Mouse (Mus musculus) bone marrow, adult 2 months (tissue): ENCODE data around the gene Wfdc6b. TPM values are rescaled to one million over a fixed set of nuclear protein-coding genes. Genes with fewer than 3 reads are reported as not detected.

Experiments
- H3K27ac ChIP-seq: fragments of 200-500 bp; 2 replicates; pipeline ENCODE4 v1.5.1; 2012; ENCODE audit warnings: low read depth, mild to moderate bottlenecking, control low read depth, inconsistent platforms, low read length; ENCODE audit not compliant: control insufficient read depth, poor library complexity, insufficient read depth
- H3K4me1 ChIP-seq: fragments of 200-500 bp; 2 replicates; pipeline ENCODE4 v1.6.1; 2011; ENCODE audit warnings: low read length; ENCODE audit not compliant: control insufficient read depth, insufficient read depth
- H3K4me3 ChIP-seq: fragments of 200-500 bp; replicated peaks from 2 replicates; pipeline ENCODE3; 2011; ENCODE audit warnings: mild to moderate bottlenecking, low read depth, low read length, control low read depth; ENCODE audit not compliant: control insufficient read depth
- CTCF ChIP-seq: fragments of 200-500 bp; IDR thresholded peaks from 2 replicates; pipeline ENCODE4 v1.5.1; 2011; ENCODE audit warnings: low read length, control low read depth; ENCODE audit not compliant: control insufficient read depth, insufficient read depth
- POLR2A ChIP-seq: fragments of 200-500 bp; IDR thresholded peaks from 2 replicates; pipeline ENCODE4 v1.6.1; 2011; ENCODE audit warnings: low read depth, mild to moderate bottlenecking, control low read depth, low read length, borderline replicate concordance; ENCODE audit not compliant: control insufficient read depth
- whole genome bisulfite sequencing: fragments of 180-500 bp; shearing (Covaris S2); methylation state at CpG from one replicate; pipeline ENCODE4 v1.1.7; 2018; 5-methylcytosine and 5-hydroxymethylcytosine counted together
- polyA plus RNA-seq: library from polyadenylated mRNA; stranded (reverse); fragments of >200 nt; gene quantifications from 2 replicates; pipeline ENCODE4 v1.2.4, GENCODE M21; 2011; ENCODE audit warnings: low replicate concordance; ENCODE audit not compliant: missing spikeins, insufficient read depth, insufficient read length

The Wfdc6b gene
- polyA plus RNA-seq, 1 experiment = not detected

GRCm38 (mm10) chr2:164603482-164603881 lies 9.8 kb upstream of the Wfdc6b start:
- H3K4me3 ChIP-seq = no peak overlapping the region
- no peaks in the 10 kb centered on the region for H3K4me1 ChIP-seq
- no peak overlapping the region for H3K27ac ChIP-seq
- 85% methylated on average over 3 of the region's 3 CpGs for WGBS
- TF ChIP-seq POLR2A = no peak
- TF ChIP-seq CTCF = no peak

GRCm38 (mm10) chr2:164604411-164604810 lies 8.9 kb upstream of the Wfdc6b start:
- 76% methylated on average over 8 of the region's 8 CpGs for WGBS
- H3K27ac ChIP-seq = no peak overlapping the region
- H3K4me1 ChIP-seq = no peaks in the 10 kb centered on the region
- H3K4me3 ChIP-seq = no peak overlapping the region
- TF ChIP-seq POLR2A (no peak), CTCF (no peak)

GRCm38 (mm10) chr2:164608781-164609180 lies 4.5 kb upstream of the Wfdc6b start:
- H3K27ac ChIP-seq = no peak overlapping the region
- H3K4me1 ChIP-seq = no peaks in the 10 kb centered on the region
- 61% methylated on average over 6 of the region's 6 CpGs for WGBS
- TF ChIP-seq CTCF = no peak
- TF ChIP-seq POLR2A = no peak
- no peak overlapping the region for H3K4me3 ChIP-seq

- WGBS = 83% methylated on average over 3 of the region's 3 CpGs
- TF ChIP-seq POLR2A = no peak
- no peak for TF ChIP-seq CTCF
- H3K4me1 ChIP-seq = no peaks in the 10 kb centered on the region
Observed at GRCm38 (mm10) chr2:164615386-164615785, 2.1 kb downstream of the Wfdc6b start.

GRCm38 (mm10) chr2:164619050-164619449 lies 5.7 kb downstream of the Wfdc6b start:
- TF ChIP-seq CTCF (no peak), POLR2A (no peak)
- Histone ChIP-seq H3K4me1 (no peaks in the 10 kb centered on the region), H3K4me3 (no peak overlapping the region), H3K27ac (no peak overlapping the region)
- WGBS = 77% methylated on average over 5 of the region's 5 CpGs

More at GRCm38 (mm10) chr2:164615386-164615785, 2.1 kb downstream of the Wfdc6b start:
- Histone ChIP-seq H3K4me3 (no peak overlapping the region), H3K27ac (no peak overlapping the region)

GRCm38 (mm10) chr2:164621775-164622174 lies 8.5 kb downstream of the Wfdc6b start:
- H3K27ac ChIP-seq = no peak overlapping the region
- TF ChIP-seq CTCF = no peak
- TF ChIP-seq POLR2A = no peak
- H3K4me3 ChIP-seq = no peak overlapping the region
- 62% methylated on average over 4 of the region's 4 CpGs for WGBS
- H3K4me1 ChIP-seq = no peaks in the 10 kb centered on the region

GRCm38 (mm10) chr2:164635266-164635665 lies 21.9 kb downstream of the Wfdc6b start:
- 80% methylated on average over 9 of the region's 9 CpGs for WGBS
- TF ChIP-seq POLR2A = no peak
- TF ChIP-seq CTCF = no peak; the same call in 1 of the 2 replicates
- peaks cover 2% of the 10 kb centered on the region; the same call in 1 of the 2 replicates for H3K4me1 ChIP-seq
- no peak overlapping the region for H3K27ac ChIP-seq
- H3K4me3 ChIP-seq = no peak overlapping the region

- TF ChIP-seq CTCF = no peak
- TF ChIP-seq POLR2A = no peak
Observed at GRCm38 (mm10) chr2:164638696-164639095, 25.4 kb downstream of the Wfdc6b start, which contains the start of gene Wfdc16. Wfdc16 (minus strand) TSS chr2:164638796.

GRCm38 (mm10) chr2:164641129-164641528 lies 27.8 kb downstream of the Wfdc6b start:
- WGBS = 10% methylated on average over 7 of the region's 7 CpGs
- peak overlapping the region; percentile 74 for H3K27ac ChIP-seq
- peaks cover 2% of the 10 kb centered on the region; the same call in 1 of the 2 replicates for H3K4me1 ChIP-seq
- TF ChIP-seq CTCF (no peak), POLR2A (no peak)
- no peak overlapping the region for H3K4me3 ChIP-seq

More at GRCm38 (mm10) chr2:164638696-164639095, 25.4 kb downstream of the Wfdc6b start, which contains the start of gene Wfdc16:
- no peak within 1 kb of the TSS for H3K27ac ChIP-seq
- H3K4me1 ChIP-seq = peaks cover 2% of the 10 kb centered on the region; the same call in 1 of the 2 replicates
- no peak within 1 kb of the TSS for H3K4me3 ChIP-seq
- 79% methylated on average over 3 of the region's 3 CpGs for WGBS
